Mouse (Mus musculus) intestine, embryonic 15.5 days (tissue): ENCODE data around the gene Fbln1. TPM values are rescaled to one million over a fixed set of nuclear protein-coding genes. Genes with fewer than 3 reads are reported as not detected.

ENCODE experiments used
- ATAC-seq: fragments of 200-750 bp; cut with Nextera tagmentation; 2 replicates; pipeline ENCODE4 v1.8.0; 2017; ENCODE audit warnings: moderate TSS enrichment, moderate library complexity
- H3K27ac ChIP-seq: fragments of 300-500 bp; sonication (generic); 2 replicates; pipeline ENCODE4 v1.5.1; 2015; ENCODE audit warnings: mild to moderate bottlenecking, inconsistent platforms
- H3K27me3 ChIP-seq: fragments of 300-500 bp; sonication (generic); replicated peaks from 2 replicates; pipeline ENCODE4 v1.6.1; 2015; ENCODE audit warnings: inconsistent platforms
- H3K36me3 ChIP-seq: fragments of 300-500 bp; sonication (generic); 2 replicates; pipeline ENCODE4 v1.6.1; 2015; ENCODE audit warnings: inconsistent platforms
- H3K4me1 ChIP-seq: fragments of 300-500 bp; sonication (generic); replicated peaks from 2 replicates; pipeline ENCODE4 v1.6.1; 2015; ENCODE audit warnings: inconsistent platforms
- H3K4me2 ChIP-seq: fragments of 300-500 bp; sonication (generic); replicated peaks from 2 replicates; pipeline ENCODE4 v1.6.1; 2015; ENCODE audit warnings: mild to moderate bottlenecking, inconsistent platforms
- H3K4me3 ChIP-seq: fragments of 300-500 bp; sonication (generic); replicated peaks from 2 replicates; pipeline ENCODE4 v1.5.1; 2015; ENCODE audit warnings: inconsistent platforms
- H3K9ac ChIP-seq: fragments of 300-500 bp; sonication (generic); 2 replicates; pipeline ENCODE4 v1.6.1; 2015; ENCODE audit warnings: inconsistent platforms
- H3K9me3 ChIP-seq: fragments of 300-500 bp; sonication (generic); 2 replicates; pipeline ENCODE4 v1.6.1; 2016; ENCODE audit warnings: inconsistent platforms
- WGBS: fragments of 180-500 bp; shearing (Covaris S2); methylation state at CpG from one replicate; pipeline ENCODE4 v1.1.7; 2015; 5-methylcytosine and 5-hydroxymethylcytosine counted together
- polyA plus RNA-seq: library from polyadenylated mRNA; unstranded; fragments of >200 nt; fragmentation: Nextera tagmentation; extraction: Ambion mirVana; gene quantifications from 2 replicates; pipeline ENCODE4 v1.2.1, GENCODE M21; 2015

Gene Fbln1
- polyA plus RNA-seq, 1 experiment from 2014 or later: 194 TPM

- WGBS: 74% methylated on average over 8 of the region's 8 CpGs
These were observed 71.5 kb downstream of the Fbln1 start for GRCm38 (mm10) chr15:85277221-85277620.

GRCm38 (mm10) chr15:85278986-85279385 lies 73.2 kb downstream of the Fbln1 start:
- Histone ChIP-seq H3K4me3 (no peak overlapping the region), H3K27me3 (no peaks in the 10 kb centered on the region), H3K4me2 (no peak overlapping the region), H3K9me3 (no peaks in the 10 kb centered on the region), H3K36me3 (no peaks in the 10 kb centered on the region), H3K9ac (no peak overlapping the region), H3K4me1 (0 out of 2 replicates have a peak, but pooled peaks cover 6% of the 10 kb centered on the region), H3K27ac (no peak overlapping the region)
- ATAC-seq: no peak
- WGBS: 92% methylated on average over 5 of the region's 5 CpGs

More at GRCm38 (mm10) chr15:85277221-85277620, 71.5 kb downstream of the Fbln1 start:
- H3K4me1 ChIP-seq: peaks cover 12% of the 10 kb centered on the region; the same call in 1 of the 2 replicates
- H3K27ac ChIP-seq: no peak overlapping the region
- H3K4me2 ChIP-seq: no peak overlapping the region
- H3K9me3 ChIP-seq: no peaks in the 10 kb centered on the region
- ATAC-seq: no peak
- no peaks in the 10 kb centered on the region for H3K36me3 ChIP-seq
- H3K27me3 ChIP-seq: no peaks in the 10 kb centered on the region
- H3K4me3 ChIP-seq: no peak overlapping the region
- no peak overlapping the region for H3K9ac ChIP-seq

GRCm38 (mm10) chr15:85282021-85282420 lies 76.3 kb downstream of the Fbln1 start:
- Histone ChIP-seq H3K27me3 (no peaks in the 10 kb centered on the region), H3K9me3 (no peaks in the 10 kb centered on the region), H3K4me1 (0 out of 2 replicates have a peak, but pooled peaks cover 4% of the 10 kb centered on the region), H3K9ac (no peak overlapping the region), H3K36me3 (no peaks in the 10 kb centered on the region), H3K4me3 (no peak overlapping the region), H3K27ac (no peak overlapping the region), H3K4me2 (no peak overlapping the region)
- ATAC-seq: no peak
- WGBS: 77% methylated on average over 5 of the region's 5 CpGs

DNA sequence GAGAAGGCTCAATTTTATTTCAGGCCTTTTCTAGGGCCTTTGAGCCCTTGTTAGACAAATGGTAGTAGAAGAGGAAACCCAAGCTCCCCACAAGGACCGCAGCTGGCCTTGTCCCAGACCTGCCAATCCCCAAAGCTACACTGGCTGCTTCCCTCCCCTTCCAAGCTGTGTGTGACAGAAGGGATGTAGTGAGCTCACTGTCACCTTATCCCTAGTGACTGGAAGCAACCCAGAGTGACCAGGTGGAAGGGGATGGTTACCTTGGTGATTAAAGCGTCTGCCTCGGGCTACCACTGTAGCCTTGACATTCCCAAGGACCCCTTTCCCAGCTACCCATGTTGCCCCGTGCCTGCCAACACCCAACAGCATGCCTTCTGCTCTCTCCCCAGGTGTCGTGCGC lies 78.9 kb downstream of the Fbln1 start:
- H3K27ac ChIP-seq: no peak overlapping the region
- H3K9ac ChIP-seq: no peak overlapping the region
- WGBS: 90% methylated on average over 6 of the region's 6 CpGs
- no peaks in the 10 kb centered on the region for H3K4me1 ChIP-seq
- H3K36me3 ChIP-seq: no peaks in the 10 kb centered on the region
- H3K27me3 ChIP-seq: no peaks in the 10 kb centered on the region
- no peak overlapping the region for H3K4me3 ChIP-seq
- no peaks in the 10 kb centered on the region for H3K9me3 ChIP-seq
- H3K4me2 ChIP-seq: no peak overlapping the region
- no peak for ATAC-seq

GRCm38 (mm10) chr15:85294632-85295031 lies 88.9 kb downstream of the Fbln1 start:
- 88% methylated on average over 3 of the region's 3 CpGs for WGBS
- peaks cover 18% of the 10 kb centered on the region for H3K4me1 ChIP-seq
- H3K27ac ChIP-seq: no peak overlapping the region
- no peaks in the 10 kb centered on the region for H3K36me3 ChIP-seq
- no peak overlapping the region for H3K9ac ChIP-seq
- ATAC-seq: no peak
- H3K4me2 ChIP-seq: no peak overlapping the region
- H3K9me3 ChIP-seq: no peaks in the 10 kb centered on the region
- H3K27me3 ChIP-seq: no peaks in the 10 kb centered on the region
- no peak overlapping the region for H3K4me3 ChIP-seq

- WGBS: 56% methylated on average over 8 of the region's 8 CpGs
- H3K4me3 ChIP-seq: no peak overlapping the region
- no peaks in the 10 kb centered on the region for H3K27me3 ChIP-seq
- H3K9ac ChIP-seq: no peak overlapping the region
- no peaks in the 10 kb centered on the region for H3K36me3 ChIP-seq
- no peaks in the 10 kb centered on the region for H3K9me3 ChIP-seq
- H3K4me1 ChIP-seq: peaks cover 18% of the 10 kb centered on the region
- no peak overlapping the region for H3K4me2 ChIP-seq
- peak; percentile 50; the same call in 1 of the 2 replicates for ATAC-seq
- H3K27ac ChIP-seq: no peak overlapping the region
These were observed 89.8 kb downstream of the Fbln1 start for GRCm38 (mm10) chr15:85295544-85295943.

- no peak overlapping the region for H3K27ac ChIP-seq
- H3K4me3 ChIP-seq: no peak overlapping the region
These were observed 90.2 kb downstream of the Fbln1 start for GRCm38 (mm10) chr15:85295977-85296376.

DNA sequence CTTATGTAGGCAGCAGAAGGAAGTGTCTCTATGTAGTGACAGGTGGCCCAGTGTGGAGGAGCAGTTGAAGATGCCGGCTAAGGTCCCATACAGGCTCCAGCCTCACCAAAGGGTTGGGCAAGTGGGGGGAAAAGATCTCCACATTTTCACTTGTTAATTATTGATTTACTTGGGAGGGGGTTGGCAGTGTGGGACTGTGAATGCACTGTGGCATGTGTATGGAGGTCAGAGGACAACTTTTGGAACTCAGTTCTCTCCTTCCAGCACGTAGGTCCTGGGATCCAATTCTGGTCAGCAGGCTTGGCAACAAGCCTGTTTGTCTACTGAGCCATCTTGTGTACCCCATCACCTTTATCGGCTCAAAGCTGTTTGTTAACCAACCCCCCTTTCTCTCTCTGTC lies 90.8 kb downstream of the Fbln1 start:
- Histone ChIP-seq H3K4me1 (peaks cover 18% of the 10 kb centered on the region), H3K36me3 (no peaks in the 10 kb centered on the region), H3K4me2 (no peak overlapping the region), H3K4me3 (no peak overlapping the region), H3K27me3 (no peaks in the 10 kb centered on the region), H3K9me3 (no peaks in the 10 kb centered on the region), H3K9ac (no peak overlapping the region), H3K27ac (no peak overlapping the region)
- ATAC-seq: no peak
- 70% methylated on average over 3 of the region's 3 CpGs for WGBS

More at GRCm38 (mm10) chr15:85295977-85296376, 90.2 kb downstream of the Fbln1 start:
- no peaks in the 10 kb centered on the region for H3K36me3 ChIP-seq
- no peaks in the 10 kb centered on the region for H3K9me3 ChIP-seq
- H3K4me1 ChIP-seq: peaks cover 18% of the 10 kb centered on the region
- H3K9ac ChIP-seq: no peak overlapping the region
- 53% methylated on average over 2 of the region's 2 CpGs for WGBS
- H3K27me3 ChIP-seq: no peaks in the 10 kb centered on the region
- ATAC-seq: no peak
- no peak overlapping the region for H3K4me2 ChIP-seq

DNA sequence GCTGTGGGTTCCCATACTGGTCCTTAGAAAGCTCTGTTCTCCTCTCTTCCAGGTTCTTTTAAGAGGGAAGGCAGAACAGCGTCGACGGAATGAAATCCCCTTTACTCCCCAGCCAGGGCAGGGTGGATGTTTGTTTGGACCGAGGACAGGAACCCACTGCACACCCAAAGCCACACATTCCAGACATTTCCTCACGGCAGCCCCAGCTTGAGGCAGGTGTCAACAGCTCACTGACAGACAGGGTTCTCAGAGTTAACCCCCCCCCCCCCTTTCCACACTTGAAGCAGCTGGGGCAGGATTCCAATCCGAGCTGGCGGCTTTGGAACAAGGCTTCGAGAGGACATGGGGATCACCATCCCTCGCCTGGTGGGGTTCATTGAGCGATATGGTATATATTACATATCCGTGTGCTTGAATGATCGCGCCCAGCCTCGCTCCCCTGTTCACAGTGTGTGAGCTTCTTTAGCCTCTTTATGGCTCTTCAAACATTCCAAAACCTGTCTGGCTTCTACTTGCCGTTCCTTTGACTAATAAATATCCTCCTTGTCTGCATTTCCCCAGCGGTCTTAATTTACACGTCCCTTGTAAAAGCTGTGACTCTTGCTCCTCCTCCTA lies 92.5 kb downstream of the Fbln1 start:
- H3K36me3 ChIP-seq: no peaks in the 10 kb centered on the region
- peak; percentile 17; the same call in 1 of the 2 replicates for ATAC-seq
- no peak overlapping the region for H3K9ac ChIP-seq
- peak overlapping the region; percentile 53 for H3K4me2 ChIP-seq
- H3K9me3 ChIP-seq: no peaks in the 10 kb centered on the region
- peak overlapping the region; percentile 14; the same call in 1 of the 2 replicates for H3K4me3 ChIP-seq
- H3K27ac ChIP-seq: no peak overlapping the region
- H3K4me1 ChIP-seq: peaks cover 18% of the 10 kb centered on the region
- 23% methylated on average over 17 of the region's 17 CpGs for WGBS
- H3K27me3 ChIP-seq: no peaks in the 10 kb centered on the region

GRCm38 (mm10) chr15:85298946-85299345 lies 93.2 kb downstream of the Fbln1 start:
- no peak for ATAC-seq
- H3K4me2 ChIP-seq: peak overlapping the region; percentile 53; the same call in 1 of the 2 replicates
- H3K9ac ChIP-seq: no peak overlapping the region
- no peaks in the 10 kb centered on the region for H3K36me3 ChIP-seq
- WGBS: 79% methylated on average over 9 of the region's 9 CpGs
- no peaks in the 10 kb centered on the region for H3K27me3 ChIP-seq
- H3K4me3 ChIP-seq: no peak overlapping the region
- no peaks in the 10 kb centered on the region for H3K9me3 ChIP-seq
- H3K4me1 ChIP-seq: peaks cover 18% of the 10 kb centered on the region
- H3K27ac ChIP-seq: no peak overlapping the region

- H3K4me2 ChIP-seq: no peak overlapping the region
- no peaks in the 10 kb centered on the region for H3K27me3 ChIP-seq
- H3K27ac ChIP-seq: no peak overlapping the region
- H3K4me3 ChIP-seq: no peak overlapping the region
- H3K9ac ChIP-seq: no peak overlapping the region
- H3K4me1 ChIP-seq: peaks cover 8% of the 10 kb centered on the region
- WGBS: 73% methylated on average over 4 of the region's 4 CpGs
- H3K36me3 ChIP-seq: no peaks in the 10 kb centered on the region
- H3K9me3 ChIP-seq: no peaks in the 10 kb centered on the region
- ATAC-seq: no peak
These were observed 97.5 kb downstream of the Fbln1 start for GRCm38 (mm10) chr15:85303241-85303640.

DNA sequence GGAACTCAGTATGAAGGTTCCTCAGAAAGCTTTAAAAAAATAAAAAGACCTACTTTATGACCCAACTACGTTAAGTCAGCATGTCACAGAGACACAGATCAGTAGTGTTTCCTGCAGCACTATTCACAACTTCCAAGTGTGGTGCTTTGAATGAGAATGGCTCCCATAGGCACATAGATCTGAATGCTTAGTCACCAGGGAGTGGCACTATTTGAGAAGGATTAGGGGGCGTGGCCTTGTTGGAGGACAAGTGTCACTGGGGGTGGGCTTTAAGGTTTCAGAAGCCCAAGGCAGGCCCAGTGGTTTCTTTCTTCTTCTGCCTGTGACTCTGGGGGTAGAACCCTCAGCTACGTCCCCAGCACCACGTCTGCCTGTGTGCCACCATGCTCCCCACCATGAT lies 98.2 kb downstream of the Fbln1 start:
- no peak overlapping the region for H3K4me2 ChIP-seq
- H3K9me3 ChIP-seq: no peaks in the 10 kb centered on the region
- WGBS: 91% methylated on average over 4 of the region's 4 CpGs
- no peak for ATAC-seq
- no peaks in the 10 kb centered on the region for H3K36me3 ChIP-seq
- no peak overlapping the region for H3K9ac ChIP-seq
- H3K27me3 ChIP-seq: no peaks in the 10 kb centered on the region
- H3K4me1 ChIP-seq: 0 out of 2 replicates have a peak, but pooled peaks cover 2% of the 10 kb centered on the region
- H3K4me3 ChIP-seq: no peak overlapping the region
- no peak overlapping the region for H3K27ac ChIP-seq

DNA sequence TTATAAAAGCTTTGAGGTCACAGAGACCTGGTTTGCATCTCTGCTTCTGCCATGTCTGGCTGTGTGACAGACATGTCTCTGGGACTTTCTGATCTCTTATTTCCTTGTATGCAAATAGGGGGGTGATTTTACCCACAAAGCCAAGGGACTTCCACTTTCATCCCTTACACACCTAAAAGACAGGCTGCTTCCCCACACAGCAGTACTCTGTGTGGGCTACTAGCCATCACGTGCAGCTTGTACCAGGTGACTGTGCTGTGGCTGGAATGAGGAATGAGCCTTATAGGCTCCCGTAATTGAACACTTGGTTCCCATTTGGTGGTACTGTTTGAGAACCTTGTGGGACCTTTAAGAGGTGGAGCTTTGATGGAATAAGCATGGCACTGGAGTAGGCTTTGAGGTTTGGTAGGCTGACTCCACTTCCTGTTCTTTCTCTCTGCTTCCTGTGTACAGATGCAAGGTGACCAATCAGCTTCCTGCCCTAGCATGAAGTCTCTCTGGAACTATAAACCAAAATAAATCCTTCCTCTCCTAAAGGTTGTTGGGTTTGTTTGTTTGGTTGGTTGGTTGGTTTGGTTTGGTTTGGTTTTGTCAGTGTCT lies 101.4 kb downstream of the Fbln1 start:
- Histone ChIP-seq H3K36me3 (no peaks in the 10 kb centered on the region), H3K27ac (no peak overlapping the region), H3K9me3 (no peaks in the 10 kb centered on the region), H3K27me3 (no peaks in the 10 kb centered on the region), H3K4me1 (0 out of 2 replicates have a peak, but pooled peaks cover 5% of the 10 kb centered on the region), H3K4me2 (no peak overlapping the region), H3K4me3 (no peak overlapping the region), H3K9ac (no peak overlapping the region)
- WGBS: 85% methylated on average over 2 of the region's 2 CpGs
- ATAC-seq: no peak
